Mouse (Mus musculus): ENCODE measurements at regions not wholly inside any gene's neighbourhood (a gene's known extent, or its start where the extent isn't known, plus 50 kb on each side); places are given as distances from the start of the nearest gene placed in this dataset.

- Histone ChIP-seq H3K36me3 (ENCODE audit: control insufficient read depth, insufficient read depth, low read length) (no peaks in the 10 kb centered on the region), H3K9ac (ENCODE audit: low read depth, low read length) (no peak overlapping the region), H3K27me3 (ENCODE audit: control insufficient read depth, insufficient read depth, low read length) (no peaks in the 10 kb centered on the region), H3K4me3 (no peak overlapping the region), H3K27ac (peak overlapping the region; percentile 62), H3K79me2 (replicated peaks; ENCODE audit: control insufficient read depth, insufficient read depth, low read length) (no peaks in the 10 kb centered on the region), H3K4me1 (ENCODE audit: control insufficient read depth, insufficient read depth, low read length) (no peaks in the 10 kb centered on the region; the same call in 1 of the 2 replicates)
- 65% methylated on average over 15 of the region's 15 CpGs for WGBS
- TF ChIP-seq EP300 (IDR thresholded peaks at IDR 0.05; ENCODE audit: insufficient read depth, low read depth, low read length) (no peak), CTCF (IDR thresholded peaks at IDR 0.05) (no peak), POLR2A (IDR thresholded peaks at IDR 0.05; ENCODE audit: insufficient read depth, low read depth, low read length) (no peak)
- intact Hi-C loops (cut with DNase I) = no loop called here
- DNase-seq = peak; percentile 61 to 65
Observed at GRCm38 (mm10) chr8:25306769-25307491, 482.8 kb upstream of the Adam5 start.

All from heart, adult 2 months (tissue).